Mouse (Mus musculus) liver, postnatal 0 days (tissue): ENCODE results near the gene Stpg4. TPM values are rescaled to one million over a fixed set of nuclear protein-coding genes. Genes with fewer than 3 reads are reported as not detected.

Experiments used
- ATAC-seq: fragments of 200-750 bp; cut with Nextera tagmentation; 2 replicates; pipeline ENCODE4 v1.8.0; 2017; ENCODE audit warnings: mild to moderate bottlenecking, moderate library complexity
- DNase-seq: peaks from one replicate; pipeline ENCODE4 v3.0.0-alpha.2; 2016
- H3K27ac ChIP-seq: fragments of 300-500 bp; sonication (generic); 2 replicates; pipeline ENCODE4 v1.5.1; 2014; ENCODE audit warnings: antibody characterized with exemption, moderate library complexity, mild to moderate bottlenecking, low read depth
- H3K27me3 ChIP-seq: fragments of 300-500 bp; sonication (generic); 2 replicates; pipeline ENCODE4 v1.6.1; 2014; ENCODE audit warnings: low read length, control low read depth, mixed read lengths; ENCODE audit not compliant: insufficient read depth
- H3K36me3 ChIP-seq: fragments of 300-500 bp; sonication (generic); replicated peaks from 2 replicates; pipeline ENCODE4 v1.6.1; 2014; ENCODE audit warnings: mild to moderate bottlenecking, control low read depth, low read length, moderate library complexity, mixed read lengths; ENCODE audit not compliant: insufficient read depth
- H3K4me1 ChIP-seq: fragments of 300-500 bp; sonication (generic); 2 replicates; pipeline ENCODE4 v1.6.1; 2014; ENCODE audit warnings: antibody characterized with exemption, mild to moderate bottlenecking, control low read depth; ENCODE audit not compliant: insufficient read depth
- H3K4me2 ChIP-seq: fragments of 300-500 bp; sonication (generic); 2 replicates; pipeline ENCODE4 v1.6.1; 2014; ENCODE audit warnings: low read depth, mild to moderate bottlenecking, low read length, moderate library complexity, mixed read lengths
- H3K4me3 ChIP-seq: fragments of 300-500 bp; sonication (generic); 2 replicates; pipeline ENCODE4 v1.5.1; 2014; ENCODE audit warnings: low read depth, low read length
- H3K9ac ChIP-seq: fragments of 300-500 bp; sonication (generic); replicated peaks from 2 replicates; pipeline ENCODE4 v1.6.1; 2014; ENCODE audit warnings: mild to moderate bottlenecking, moderate library complexity
- H3K9me3 ChIP-seq: fragments of 300-500 bp; sonication (generic); 2 replicates; pipeline ENCODE4 v1.6.1; 2016; ENCODE audit warnings: mild to moderate bottlenecking, control low read depth, low read length, mixed read lengths
- CTCF ChIP-seq: sonication (generic); IDR thresholded peaks from 2 replicates; pipeline ENCODE4 v1.5.1; 2016; ENCODE audit warnings: antibody characterized with exemption, low read depth
- EP300 ChIP-seq: IDR thresholded peaks from 2 replicates; pipeline ENCODE4 v1.6.1; 2016; ENCODE audit warnings: antibody characterized with exemption, low read depth, mild to moderate bottlenecking
- WGBS: fragments of 180-500 bp; shearing (Covaris S2); extraction: QIAGEN DNeasy Blood & Tissue Kit; methylation state at CpG from one replicate; pipeline ENCODE4 v1.1.7; 2014; ENCODE audit not compliant: insufficient replicate concordance; 5-methylcytosine and 5-hydroxymethylcytosine counted together
- polyA plus RNA-seq: library from polyadenylated mRNA; unstranded; fragments of >200 nt; fragmentation: Nextera tagmentation; extraction: Ambion mirVana; gene quantifications from 2 replicates; pipeline ENCODE4 v1.2.1, GENCODE M21; 2015

The Stpg4 gene
- polyA plus RNA-seq, 1 experiment from 2014 or later, result not detected

DNA sequence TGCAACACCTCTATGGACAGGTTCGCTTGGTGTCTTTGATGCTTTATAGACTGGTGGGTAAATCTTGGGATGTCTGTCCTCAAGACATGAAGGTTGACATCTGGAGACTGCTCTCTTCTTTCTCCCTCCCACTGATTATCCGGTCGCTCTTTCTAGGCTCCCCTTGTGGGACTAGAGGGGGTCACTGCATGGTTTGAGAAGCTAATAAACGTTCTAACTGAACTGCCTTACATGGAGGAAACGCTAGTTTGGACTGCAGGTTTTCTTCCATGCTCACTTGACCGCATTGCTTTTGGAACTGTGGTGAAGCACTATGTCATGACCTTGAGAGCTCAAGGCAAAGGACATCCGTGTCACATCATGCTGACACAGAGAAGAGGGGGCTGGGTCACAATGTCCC, 25.8 kb upstream of the Stpg4 start:
- no peak overlapping the region for H3K27ac ChIP-seq
- no peak for DNase-seq
- no peaks in the 10 kb centered on the region for H3K27me3 ChIP-seq
- no peaks in the 10 kb centered on the region for H3K36me3 ChIP-seq
- no peak overlapping the region for H3K9ac ChIP-seq
- H3K4me2 ChIP-seq, result no peak overlapping the region
- no peak overlapping the region for H3K4me3 ChIP-seq
- no peaks in the 10 kb centered on the region for H3K9me3 ChIP-seq
- WGBS, result 85% methylated on average over 7 of the region's 7 CpGs
- no peak for ATAC-seq
- no peak for TF ChIP-seq EP300
- TF ChIP-seq CTCF, result no peak
- H3K4me1 ChIP-seq, result peaks cover 8% of the 10 kb centered on the region; the same call in 1 of the 2 replicates

DNA sequence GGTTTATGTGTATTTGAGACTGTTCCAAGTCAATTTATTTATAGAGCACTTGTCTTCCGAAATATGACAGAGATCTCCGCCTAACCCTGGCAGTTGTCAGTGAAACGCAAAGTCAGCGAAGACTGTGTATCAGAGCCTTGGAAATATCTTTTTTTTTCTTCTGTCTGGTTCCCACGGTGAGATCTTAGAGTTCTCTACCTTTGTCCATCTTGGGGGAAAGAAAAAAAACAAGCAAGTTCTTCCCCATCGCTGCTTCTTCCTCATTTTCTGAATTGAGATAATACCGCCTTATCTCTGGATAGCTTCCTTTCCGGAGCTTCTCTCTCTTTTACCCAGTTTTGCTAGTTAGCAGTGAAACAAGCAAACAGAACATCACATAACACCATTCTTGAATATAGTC, 21.3 kb upstream of the Stpg4 start:
- TF ChIP-seq CTCF (no peak), EP300 (no peak)
- Histone ChIP-seq H3K9ac (no peak overlapping the region), H3K36me3 (peaks cover 2% of the 10 kb centered on the region; the same call in 1 of the 2 replicates), H3K4me2 (peak overlapping the region; percentile 23; the same call in 1 of the 2 replicates), H3K4me1 (peaks cover 16% of the 10 kb centered on the region; the same call in 1 of the 2 replicates), H3K27me3 (no peaks in the 10 kb centered on the region), H3K4me3 (no peak overlapping the region), H3K9me3 (no peaks in the 10 kb centered on the region), H3K27ac (no peak overlapping the region)
- no peak for DNase-seq
- no peak for ATAC-seq
- 32% methylated on average over 8 of the region's 8 CpGs for WGBS

DNA sequence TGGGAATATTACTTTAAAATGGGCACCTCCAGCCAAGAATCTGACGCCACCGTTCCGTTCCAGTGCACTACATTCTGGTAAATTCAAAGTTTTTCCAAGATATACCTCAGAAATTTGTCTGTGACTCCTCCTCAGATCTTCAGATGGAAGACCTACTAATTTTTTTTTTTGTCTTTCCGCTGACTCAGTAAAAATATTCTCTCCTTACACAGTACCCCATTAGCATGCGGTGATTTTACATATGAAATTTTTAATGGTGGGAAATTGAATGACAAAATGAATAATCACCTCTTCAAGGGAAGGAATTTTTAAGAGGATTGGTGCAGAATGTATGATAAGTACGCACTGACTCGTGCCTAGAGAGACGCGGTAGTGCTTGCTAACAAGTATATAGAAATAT, 20.8 kb upstream of the Stpg4 start:
- Histone ChIP-seq H3K36me3 (peaks cover 2% of the 10 kb centered on the region; the same call in 1 of the 2 replicates), H3K27me3 (no peaks in the 10 kb centered on the region), H3K4me2 (peak overlapping the region; percentile 23; the same call in 1 of the 2 replicates), H3K27ac (no peak overlapping the region), H3K9ac (no peak overlapping the region), H3K4me3 (no peak overlapping the region), H3K9me3 (no peaks in the 10 kb centered on the region), H3K4me1 (peaks cover 22% of the 10 kb centered on the region)
- WGBS, result 74% methylated on average over 9 of the region's 9 CpGs
- DNase-seq (no peak), ATAC-seq (no peak)
- no peak for TF ChIP-seq EP300
- no peak for TF ChIP-seq CTCF

DNA sequence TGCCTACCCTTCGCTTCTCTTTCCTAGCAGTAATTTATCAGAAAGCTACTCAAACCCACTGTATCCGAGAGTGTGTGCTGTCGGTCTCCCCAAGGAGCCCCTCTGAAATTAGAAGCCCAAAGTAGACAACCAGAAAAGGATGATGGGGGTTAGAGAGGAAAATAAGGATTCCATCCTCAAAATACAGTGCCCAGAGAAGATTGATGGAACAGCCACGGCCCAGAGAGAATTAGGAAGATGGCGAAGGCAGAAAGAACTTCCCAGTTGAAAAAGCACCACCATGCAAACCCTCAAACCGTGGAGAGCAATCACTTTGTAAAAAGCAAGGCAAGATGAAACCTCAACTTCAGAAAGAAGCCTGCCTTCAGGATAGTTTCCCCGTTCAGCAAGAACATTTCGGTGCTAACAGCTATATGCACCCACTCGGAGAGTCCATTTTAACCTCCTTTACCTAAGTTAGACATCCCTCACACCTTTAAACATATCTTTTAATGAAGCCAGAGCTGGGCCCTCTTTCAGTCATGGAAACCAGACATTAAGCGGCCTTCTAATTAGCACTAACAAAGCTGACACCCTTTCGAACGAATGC, 20.2 kb upstream of the Stpg4 start:
- Histone ChIP-seq H3K27me3 (no peaks in the 10 kb centered on the region), H3K9ac (peak overlapping the region; percentile 87), H3K4me1 (peaks cover 28% of the 10 kb centered on the region), H3K36me3 (peaks cover 2% of the 10 kb centered on the region; the same call in 1 of the 2 replicates), H3K27ac (peak overlapping the region; percentile 92), H3K9me3 (no peaks in the 10 kb centered on the region), H3K4me3 (peak overlapping the region; percentile 75), H3K4me2 (peak overlapping the region; percentile 90)
- WGBS, result 53% methylated on average over 12 of the region's 12 CpGs
- no peak for TF ChIP-seq EP300
- TF ChIP-seq CTCF, result no peak
- DNase-seq (no peak), ATAC-seq (no peak)

DNA sequence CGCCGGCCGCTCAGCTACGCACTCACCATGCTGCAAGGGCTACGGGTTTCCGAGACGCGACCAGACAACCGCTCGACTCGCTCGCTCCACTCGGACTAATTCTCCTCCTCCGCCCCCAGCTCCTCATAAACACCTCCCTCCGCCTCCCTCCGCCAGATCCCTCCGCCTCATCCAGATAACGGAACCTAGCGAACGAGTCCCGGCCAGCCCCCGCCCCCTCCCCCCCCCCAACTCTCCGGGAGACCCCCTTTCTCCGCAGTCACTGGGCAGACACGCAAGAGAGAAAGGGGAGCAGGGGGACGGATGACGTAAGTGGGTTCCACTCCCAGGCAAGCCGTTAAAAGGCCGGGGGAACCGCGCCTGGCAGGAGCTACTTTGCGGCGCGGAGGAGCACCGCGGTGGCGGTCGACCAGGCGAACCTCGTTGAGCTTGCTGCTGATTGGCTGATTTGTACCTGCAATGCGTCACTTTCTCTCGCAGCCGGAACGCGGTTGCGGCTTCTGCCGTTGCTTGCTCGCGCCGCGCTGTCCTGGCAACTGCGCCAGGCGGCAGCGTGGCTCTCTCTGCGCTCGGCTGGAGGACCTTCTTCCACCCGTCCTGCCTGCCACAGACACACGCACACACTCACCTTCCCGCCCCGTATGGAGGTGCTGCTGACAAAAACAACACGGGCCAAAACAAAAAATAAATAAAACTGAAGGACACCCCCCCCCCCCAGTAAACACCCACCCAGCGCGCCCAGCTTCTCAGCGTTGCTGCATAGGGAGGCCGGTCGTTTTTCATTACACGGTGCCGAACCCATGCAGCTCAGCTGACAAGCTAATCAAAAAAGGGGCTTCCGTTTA, 19.4 kb upstream of the Stpg4 start, which contains the start of gene Calm2:
Gene Calm2, minus strand, starts transcription at position 169 of the 845 bp plus-strand sequence.
- H3K4me2 ChIP-seq, result peak within 1 kb of the TSS; percentile 90
- ATAC-seq, result peak; percentile 92
- DNase-seq, result peak; percentile 98
- H3K4me1 ChIP-seq, result peaks cover 32% of the 10 kb centered on the region
- TF ChIP-seq CTCF (peak; percentile 52), EP300 (peak; percentile 63)
- no peaks in the 10 kb centered on the region for H3K27me3 ChIP-seq
- H3K4me3 ChIP-seq, result peak within 1 kb of the TSS; percentile 75
- WGBS, result under 1% methylated on average over 64 of the region's 69 CpGs
- H3K9me3 ChIP-seq, result no peaks in the 10 kb centered on the region
- peak within 1 kb of the TSS; percentile 87 for H3K9ac ChIP-seq
- H3K27ac ChIP-seq, result peak within 1 kb of the TSS; percentile 92
- H3K36me3 ChIP-seq, result peaks cover 7% of the 10 kb centered on the region

DNA sequence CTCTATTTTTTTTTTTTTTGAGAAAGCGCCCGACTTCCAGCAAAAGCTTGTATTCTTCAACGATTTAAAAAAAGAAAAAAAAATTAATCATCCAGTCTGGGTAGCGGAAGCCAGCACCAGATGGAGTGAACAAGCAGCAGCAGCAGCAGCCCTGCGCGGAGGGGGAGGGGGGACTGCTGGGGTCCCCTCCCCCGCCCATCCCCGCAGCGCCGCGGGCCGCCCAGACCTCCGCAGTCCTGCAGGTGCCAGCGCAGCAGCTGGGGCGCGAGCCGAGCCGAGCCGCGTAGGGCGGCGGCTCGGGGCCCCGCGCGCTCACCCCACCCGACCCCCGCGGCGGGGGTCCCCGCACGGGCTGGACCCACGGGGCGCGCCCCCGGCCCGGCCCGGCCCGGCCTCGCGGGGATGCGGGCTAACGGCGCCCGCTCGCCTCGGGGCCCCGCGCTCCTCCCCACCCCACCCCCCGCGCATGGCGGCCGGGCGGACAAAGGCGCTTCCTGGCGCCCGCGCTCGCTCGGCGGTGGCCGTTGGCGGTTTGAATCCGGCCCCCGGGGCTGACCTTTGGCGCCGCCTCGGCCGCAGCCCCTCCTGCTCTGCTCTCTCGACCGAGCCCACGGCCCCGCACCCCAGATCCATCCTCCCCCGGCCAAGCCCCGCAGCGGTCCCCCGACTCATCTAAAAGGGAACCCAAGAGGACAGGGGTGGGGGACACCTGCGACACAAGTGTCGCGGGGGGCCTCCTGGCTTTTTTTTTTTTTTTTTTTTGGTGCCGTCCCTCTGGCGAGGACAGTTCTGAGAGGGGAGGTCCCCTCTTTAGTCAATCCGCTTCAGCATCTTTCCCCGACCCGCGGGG, 18.6 kb upstream of the Stpg4 start:
- peak overlapping the region; percentile 92 for H3K27ac ChIP-seq
- no peaks in the 10 kb centered on the region for H3K9me3 ChIP-seq
- DNase-seq (peak; percentile 79), ATAC-seq (peak; percentile 45)
- WGBS, result under 1% methylated on average over 62 of the region's 86 CpGs
- no peaks in the 10 kb centered on the region for H3K27me3 ChIP-seq
- peak overlapping the region; percentile 75 for H3K4me3 ChIP-seq
- H3K9ac ChIP-seq, result peak overlapping the region; percentile 87
- TF ChIP-seq CTCF (no peak), EP300 (no peak)
- peaks cover 13% of the 10 kb centered on the region for H3K36me3 ChIP-seq
- peaks cover 34% of the 10 kb centered on the region for H3K4me1 ChIP-seq
- H3K4me2 ChIP-seq, result peak overlapping the region; percentile 90
